Mouse (Mus musculus): ENCODE data around the gene Maats1. TPM values are rescaled to one million over a fixed set of nuclear protein-coding genes. Genes with fewer than 3 reads are reported as not detected.

Gene Maats1
- 1 to 10 TPM in 1 of 2 experiments, under 1 TPM in 1; 0.88 to 1.1 TPM for total RNA-seq (2021)

DNA sequence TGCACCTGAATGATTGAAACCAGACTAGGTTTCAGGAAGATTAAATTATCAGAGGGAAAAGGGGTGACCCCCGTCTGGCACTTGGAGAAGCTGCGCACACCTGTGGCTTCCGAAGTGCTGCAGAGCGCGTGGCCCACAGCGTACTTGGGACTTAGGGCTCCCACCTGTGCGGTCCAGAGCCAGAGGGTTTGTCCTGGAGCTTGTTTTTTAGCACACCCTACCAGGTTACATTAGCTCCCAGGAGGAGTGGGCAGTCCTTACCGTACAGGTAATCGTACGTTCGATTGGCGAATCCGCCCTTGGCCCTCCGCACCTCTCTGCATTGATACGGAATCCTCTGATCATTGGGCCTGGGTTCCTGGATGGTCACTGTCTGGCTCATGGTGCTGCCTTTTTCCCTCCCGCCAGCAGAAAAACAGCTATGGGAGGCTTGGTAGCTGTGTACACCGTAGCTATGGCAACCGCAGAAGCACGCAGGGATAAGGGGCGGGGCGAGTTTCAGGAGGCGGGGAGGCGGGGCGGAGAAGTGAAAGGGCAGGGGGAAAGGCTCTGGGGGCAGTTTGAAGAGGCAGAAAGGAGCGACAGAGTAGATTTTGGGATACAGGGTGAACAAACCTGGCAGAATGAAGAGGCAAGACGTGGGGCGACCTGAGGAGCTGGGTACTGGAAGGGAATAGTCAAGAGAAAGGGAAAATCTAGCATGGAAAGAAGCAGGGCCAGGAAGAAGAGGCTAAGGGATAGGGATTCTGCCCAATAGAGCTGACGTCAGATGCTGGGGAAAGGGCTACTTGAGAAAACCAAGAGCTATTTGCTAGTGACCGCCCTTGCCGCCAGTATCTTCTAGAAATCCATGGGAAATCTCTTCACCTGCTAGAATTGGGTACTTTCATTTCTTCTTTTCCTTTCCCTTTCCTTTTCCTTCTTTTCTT is at the start of gene Maats1:
Gene Maats1 (minus strand): TSS at position 748 of the 929 bp plus-strand sequence.
- DNase-seq (ENCODE audit: extremely low spot score in 1 of 2, low spot score in 2 of 2): peak; percentile 71 to 89
- intact Hi-C loops (cut with DNase I): no loop called here

DNA sequence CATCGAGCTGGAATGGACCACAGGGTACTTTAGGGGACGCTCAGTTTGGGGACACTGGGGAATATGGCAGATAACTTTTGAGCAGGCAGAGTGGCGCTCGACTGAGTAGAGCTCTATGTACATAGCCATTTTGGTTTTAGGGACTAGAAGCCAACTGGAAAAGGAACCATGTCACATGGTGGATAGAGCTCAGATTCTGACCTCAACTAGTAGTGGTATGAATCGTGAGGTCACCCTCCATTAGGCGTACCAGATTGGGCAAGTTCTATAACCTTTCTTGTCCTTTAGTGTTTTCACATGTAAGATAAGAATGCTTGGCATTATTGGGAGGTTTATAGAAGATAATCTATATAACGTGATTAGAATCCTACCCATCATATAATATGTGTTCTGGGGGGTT is 48.4 kb upstream of the Maats1 start:
- intact Hi-C loops (cut with DNase I): no loop called here
- DNase-seq (ENCODE audit: extremely low spot score in 1 of 2, low spot score in 2 of 2): no peak

DNA sequence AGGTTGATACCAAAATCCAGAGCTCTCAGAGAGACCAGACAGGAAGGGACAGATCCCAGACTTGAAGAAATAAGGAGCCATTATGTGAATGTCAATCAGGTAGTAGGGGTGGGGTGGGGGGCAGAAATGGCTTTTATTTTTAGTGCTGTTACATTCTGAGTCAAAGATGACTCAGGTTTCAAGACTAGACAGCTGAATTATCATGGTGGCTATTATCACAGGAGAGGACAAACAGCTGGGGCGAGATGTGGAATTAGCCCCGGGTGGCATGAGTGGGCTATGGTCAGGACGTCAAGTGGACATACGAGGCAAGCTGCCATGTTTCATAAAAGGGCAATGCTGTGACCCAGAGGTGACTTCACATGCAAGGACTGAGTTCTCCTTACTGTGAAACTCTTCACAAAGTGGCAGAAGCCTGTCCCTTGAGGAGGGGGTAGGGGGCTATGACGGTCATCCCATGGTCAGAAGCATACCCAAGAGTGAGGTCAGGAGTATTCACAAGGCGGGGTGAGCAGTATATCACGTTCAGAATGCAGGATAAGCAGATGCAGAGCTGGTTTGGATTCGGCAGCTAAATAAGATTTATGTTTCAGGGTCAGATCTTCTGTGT is 47.4 kb upstream of the Maats1 start:
- intact Hi-C loops (cut with DNase I): no loop called here
- no peak for DNase-seq (ENCODE audit: extremely low spot score in 1 of 2, low spot score in 2 of 2)

DNA sequence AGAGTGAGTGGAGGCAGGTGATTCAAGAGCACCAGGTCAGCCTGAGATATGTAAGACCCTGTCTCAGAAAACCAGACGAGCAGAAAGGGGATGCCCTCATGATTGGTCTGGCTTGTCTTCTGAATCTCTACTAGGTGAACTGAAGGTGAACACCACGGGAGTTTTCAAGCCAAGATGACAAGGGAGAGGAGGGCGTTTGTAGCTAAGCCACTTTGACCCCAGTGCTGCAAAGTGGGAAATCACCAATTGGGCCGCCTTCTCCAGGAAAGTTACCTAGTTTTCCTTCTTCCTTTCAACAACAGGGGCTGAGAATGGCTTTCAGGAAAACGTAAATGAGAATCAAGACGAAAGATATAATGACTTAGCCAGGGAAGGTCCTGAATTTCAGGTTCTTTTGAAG is 46.8 kb upstream of the Maats1 start:
- intact Hi-C loops (cut with DNase I): no loop called here
- DNase-seq (ENCODE audit: extremely low spot score in 1 of 2, low spot score in 2 of 2): no peak

DNA sequence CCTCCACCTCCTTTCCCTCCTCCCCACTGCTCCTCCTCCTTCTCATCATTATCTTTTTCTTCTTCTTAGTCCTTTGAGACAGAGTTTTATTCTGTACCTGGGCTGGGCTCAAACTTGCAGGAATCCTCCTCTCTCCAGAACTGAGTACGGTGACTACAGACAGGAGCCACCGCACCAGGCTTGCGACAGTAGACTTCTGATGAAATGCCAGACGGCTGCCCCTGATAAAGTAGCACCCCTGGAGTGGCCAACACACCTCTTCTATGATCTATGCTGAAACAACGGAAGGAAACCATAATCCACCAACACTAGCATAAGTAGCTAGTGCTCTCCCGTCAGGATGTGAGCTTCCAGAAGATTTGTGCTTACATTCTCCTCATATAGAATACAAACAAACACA is 45.4 kb upstream of the Maats1 start:
- DNase-seq (ENCODE audit: extremely low spot score in 1 of 2, low spot score in 2 of 2): no peak
- intact Hi-C loops (cut with DNase I): no loop called here

DNA sequence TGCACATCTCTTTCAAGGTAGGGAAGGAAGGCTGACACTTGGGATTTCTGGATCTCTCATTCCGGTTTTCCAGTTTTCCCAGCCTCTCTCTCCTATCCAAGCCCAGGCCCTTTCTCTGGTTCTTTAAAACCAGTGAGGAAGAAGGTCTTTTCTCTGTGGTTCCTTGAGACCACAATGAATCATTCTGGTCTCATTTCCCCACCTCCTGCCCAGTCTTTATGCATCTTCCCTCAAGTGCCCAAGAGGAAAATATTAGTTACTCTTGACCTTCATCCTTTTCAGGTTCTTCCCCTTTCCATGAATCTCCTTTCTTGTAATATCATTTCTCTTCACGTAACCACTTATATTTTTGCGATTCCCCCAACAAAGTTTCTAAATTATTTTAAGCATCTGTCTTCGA is 43.8 kb upstream of the Maats1 start:
- intact Hi-C loops (cut with DNase I): no loop called here
- DNase-seq (ENCODE audit: extremely low spot score in 1 of 2, low spot score in 2 of 2): no peak

DNA sequence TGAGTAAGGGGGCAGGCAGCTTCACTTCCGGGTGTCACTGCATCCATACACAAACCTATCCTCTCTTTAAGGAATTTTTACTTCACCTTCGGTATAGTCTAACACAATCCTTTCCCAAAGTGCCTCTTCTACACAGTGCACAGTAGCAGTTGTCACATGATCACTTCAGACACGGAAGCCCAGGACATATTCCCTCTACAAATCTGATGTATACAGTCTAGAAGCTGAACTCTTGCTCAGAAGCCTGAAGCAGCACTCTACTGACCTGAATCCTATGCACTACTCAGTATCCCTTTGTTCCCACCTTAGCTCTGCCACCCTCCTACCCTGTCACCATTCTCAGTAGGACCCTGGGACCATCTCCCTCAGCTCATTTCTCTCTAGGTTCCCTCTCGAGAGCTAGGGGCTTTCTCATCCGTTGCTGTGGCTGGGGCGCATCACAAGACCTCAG is 43.3 kb upstream of the Maats1 start:
- intact Hi-C loops (cut with DNase I): no loop called here
- no peak for DNase-seq (ENCODE audit: extremely low spot score in 1 of 2, low spot score in 2 of 2)

DNA sequence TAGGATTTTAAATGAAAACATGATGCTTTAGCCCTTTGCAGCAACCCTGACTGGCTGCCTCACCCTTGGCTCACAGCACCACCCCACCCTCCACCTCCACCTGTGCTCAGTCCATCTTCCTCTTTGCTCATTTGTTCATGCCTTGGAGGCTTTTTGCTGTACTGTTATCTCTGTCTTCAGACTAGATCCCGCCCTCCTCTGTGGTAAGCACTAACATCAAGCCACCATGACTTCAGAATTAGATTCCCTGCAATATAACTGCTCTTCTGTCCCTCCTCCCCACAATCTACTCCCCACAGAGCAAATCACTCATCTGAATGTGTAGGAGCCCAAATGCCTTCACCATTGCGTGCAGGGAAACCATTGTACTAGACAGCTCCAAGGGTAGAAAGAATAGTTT is 41.7 kb upstream of the Maats1 start:
- no peak for DNase-seq (ENCODE audit: extremely low spot score in 1 of 2, low spot score in 2 of 2)
- intact Hi-C loops (cut with DNase I): no loop called here

DNA sequence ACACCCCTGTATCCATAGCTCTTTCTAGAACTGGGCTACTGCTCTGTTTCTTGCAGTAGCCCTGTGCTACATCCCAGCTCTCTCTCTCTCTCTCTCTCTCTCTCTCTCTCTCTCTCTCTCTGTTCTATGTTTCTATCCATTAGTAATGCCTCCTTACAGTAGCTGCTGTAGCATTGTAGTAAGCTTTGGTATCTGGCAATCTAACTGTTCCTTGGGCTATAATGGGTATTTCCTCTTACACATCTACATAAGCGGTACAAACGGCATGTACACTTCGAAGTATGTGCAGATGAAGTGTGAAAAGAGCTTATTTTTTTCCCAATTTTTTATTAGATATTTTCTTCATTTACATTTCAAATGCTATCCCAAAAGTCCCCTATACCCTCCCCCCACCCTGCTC is 38.0 kb upstream of the Maats1 start:
- intact Hi-C loops (cut with DNase I): no loop called here
- no peak for DNase-seq (ENCODE audit: extremely low spot score in 1 of 2, low spot score in 2 of 2)

DNA sequence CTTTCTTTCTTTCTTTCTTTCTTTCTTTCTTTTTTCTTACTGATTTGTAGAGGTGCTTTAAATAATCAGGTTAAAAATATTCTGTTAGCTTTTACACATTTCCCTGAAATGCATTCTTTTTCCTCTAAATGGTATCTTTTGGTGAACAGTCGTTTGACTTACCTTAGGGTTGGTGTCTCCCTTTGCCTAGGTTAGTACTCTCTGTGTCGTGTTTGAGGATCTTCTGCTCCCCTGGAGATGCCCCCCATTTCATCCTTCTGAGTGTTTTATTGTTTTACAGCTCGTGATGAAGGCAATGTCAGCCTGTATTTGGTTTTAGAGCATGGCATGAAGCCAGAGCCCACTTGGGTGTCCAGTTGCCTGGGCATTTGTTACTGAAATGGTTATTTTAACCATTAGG is 37.5 kb upstream of the Maats1 start:
- DNase-seq (ENCODE audit: extremely low spot score in 1 of 2, low spot score in 2 of 2): no peak
- intact Hi-C loops (cut with DNase I): no loop called here

DNA sequence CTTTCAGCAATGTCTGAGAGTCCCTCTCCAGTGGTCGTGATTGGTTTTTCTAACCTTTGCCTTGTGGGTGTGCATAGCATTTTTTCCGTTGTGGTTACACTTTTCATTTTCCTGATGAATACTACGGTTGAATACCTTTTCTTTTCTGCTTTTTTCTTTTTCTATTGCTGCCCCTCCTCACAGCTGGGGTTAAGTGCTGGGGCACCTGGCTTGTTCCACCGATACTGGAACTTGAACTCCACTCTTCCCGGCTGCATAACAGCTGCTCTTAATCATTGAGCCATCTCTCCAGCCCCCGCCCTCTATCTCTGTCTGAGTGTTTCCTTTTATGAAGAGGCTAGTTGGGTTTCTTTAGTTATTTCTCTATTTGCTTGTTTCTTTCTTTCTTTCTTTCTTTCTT is 37.1 kb upstream of the Maats1 start:
- no peak for DNase-seq (ENCODE audit: extremely low spot score in 1 of 2, low spot score in 2 of 2)
- intact Hi-C loops (cut with DNase I): no loop called here

DNA sequence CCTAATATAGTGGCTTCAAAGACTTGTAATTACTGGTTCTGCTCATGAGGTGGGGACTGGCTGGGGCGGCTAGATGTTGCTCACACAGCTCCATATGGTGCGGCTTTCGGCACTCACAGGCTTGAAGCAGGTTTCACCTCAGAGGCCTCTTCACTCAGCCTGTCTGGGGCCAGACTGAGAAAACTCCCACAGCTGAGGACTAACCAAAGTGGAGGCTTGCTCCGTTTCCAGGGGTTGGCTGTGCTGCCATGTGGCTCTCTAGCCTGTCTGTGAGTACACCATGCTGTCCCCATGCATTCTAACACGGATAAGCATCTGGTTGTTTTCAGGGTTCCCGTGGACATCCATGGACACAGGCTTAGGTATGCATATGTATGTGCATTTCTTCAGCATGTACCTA is 36.6 kb upstream of the Maats1 start:
- intact Hi-C loops (cut with DNase I): no loop called here
- no peak for DNase-seq (ENCODE audit: extremely low spot score in 1 of 2, low spot score in 2 of 2)

DNA sequence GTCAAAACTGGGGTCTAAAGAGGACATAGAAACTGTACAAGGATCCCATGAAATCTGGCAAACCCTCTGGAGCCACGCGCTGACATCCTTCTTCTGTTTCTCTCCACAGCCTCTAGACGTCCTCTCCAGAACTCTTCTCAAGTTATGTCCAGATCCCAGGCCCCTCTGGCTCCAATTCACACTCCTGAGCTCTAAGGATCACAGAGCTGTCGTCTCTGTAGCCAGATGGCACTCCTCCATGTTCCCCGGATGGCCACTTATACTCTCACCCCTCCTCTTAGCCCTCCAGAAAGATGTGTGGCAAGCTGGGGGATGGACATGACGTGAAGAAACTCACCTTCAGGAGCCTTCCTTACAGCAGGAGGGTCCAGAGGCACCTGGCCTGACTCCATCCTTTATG is 35.6 kb upstream of the Maats1 start:
- DNase-seq (ENCODE audit: extremely low spot score in 1 of 2, low spot score in 2 of 2): no peak
- intact Hi-C loops (cut with DNase I): no loop called here

DNA sequence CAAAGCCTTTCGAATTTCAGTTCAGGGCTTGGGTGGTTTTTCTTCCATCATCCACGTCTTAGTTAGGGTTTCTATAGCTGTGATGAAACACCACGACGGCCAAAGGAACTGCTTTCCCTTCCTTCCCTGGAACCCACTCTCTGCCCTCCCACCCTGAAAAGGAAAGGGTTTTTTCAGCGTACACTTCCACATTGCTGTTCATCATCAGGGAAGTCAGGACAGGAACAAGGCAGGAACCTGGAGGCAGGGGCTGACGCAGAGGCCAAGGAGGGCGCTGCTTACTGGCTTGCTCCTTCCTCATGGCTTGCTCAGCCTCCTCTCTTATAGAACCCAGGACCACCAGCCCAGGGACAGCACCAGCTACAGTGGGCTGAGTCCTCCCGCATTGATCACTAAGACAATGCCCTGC is 34.9 kb upstream of the Maats1 start:
- no peak for DNase-seq (ENCODE audit: extremely low spot score in 1 of 2, low spot score in 2 of 2)
- intact Hi-C loops (cut with DNase I): no loop called here

DNA sequence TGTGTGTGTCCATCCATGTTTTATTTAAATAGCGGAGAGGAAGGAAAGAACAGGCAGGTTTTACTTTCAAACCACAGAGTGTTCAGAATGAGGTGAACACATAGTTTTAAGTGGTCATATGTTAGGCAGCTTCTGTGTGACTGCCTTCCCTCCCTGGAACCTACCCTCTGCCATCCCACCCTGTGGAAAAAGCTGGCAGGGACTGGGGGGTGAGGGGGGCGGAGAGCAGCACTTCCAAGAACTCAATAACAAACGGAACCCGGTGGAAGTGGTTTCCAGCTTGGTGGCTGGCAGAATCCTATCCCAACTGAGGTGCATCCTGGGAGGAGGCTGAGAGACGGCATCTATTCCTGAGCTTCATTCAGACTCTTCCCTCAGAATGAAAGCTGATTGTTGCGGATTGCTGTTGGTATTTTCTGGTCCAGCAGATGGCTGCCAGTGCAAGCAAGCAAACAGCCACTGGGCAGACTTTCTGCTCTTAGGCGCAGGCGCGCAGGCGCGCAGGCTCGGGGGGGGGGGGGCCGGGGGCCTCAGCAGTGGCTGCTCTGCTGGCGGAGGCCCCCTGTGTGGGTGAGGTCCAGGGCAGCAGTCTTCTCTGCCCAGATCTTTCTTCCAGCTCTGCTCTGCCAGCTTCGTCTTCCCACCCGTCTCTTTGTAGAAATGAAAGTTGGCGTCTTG is 34.4 kb upstream of the Maats1 start:
- intact Hi-C loops (cut with DNase I): no loop called here
- peak; percentile 58 to 72 for DNase-seq (ENCODE audit: extremely low spot score in 1 of 2, low spot score in 2 of 2)

DNA sequence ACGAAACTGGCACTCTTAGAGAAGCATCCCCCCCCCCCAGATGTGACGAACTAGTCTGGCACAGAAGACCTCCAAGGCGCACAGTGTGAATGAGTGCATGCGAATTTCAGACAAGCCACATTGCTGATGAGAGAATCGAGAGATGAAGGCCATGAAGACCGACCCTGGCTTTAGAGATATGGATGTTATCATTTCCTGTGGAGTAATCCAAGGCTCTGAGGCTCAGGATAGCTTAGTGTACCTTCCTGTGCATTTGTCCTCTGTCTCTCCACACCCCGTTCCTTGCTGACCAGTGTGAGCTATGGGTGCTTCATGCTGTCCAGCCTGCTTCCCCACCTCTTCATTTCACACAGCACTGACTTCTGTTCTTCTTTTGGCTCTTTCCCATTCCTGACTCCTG is 33.2 kb upstream of the Maats1 start:
- no peak for DNase-seq (ENCODE audit: extremely low spot score in 1 of 2, low spot score in 2 of 2)
- intact Hi-C loops (cut with DNase I): no loop called here

DNA sequence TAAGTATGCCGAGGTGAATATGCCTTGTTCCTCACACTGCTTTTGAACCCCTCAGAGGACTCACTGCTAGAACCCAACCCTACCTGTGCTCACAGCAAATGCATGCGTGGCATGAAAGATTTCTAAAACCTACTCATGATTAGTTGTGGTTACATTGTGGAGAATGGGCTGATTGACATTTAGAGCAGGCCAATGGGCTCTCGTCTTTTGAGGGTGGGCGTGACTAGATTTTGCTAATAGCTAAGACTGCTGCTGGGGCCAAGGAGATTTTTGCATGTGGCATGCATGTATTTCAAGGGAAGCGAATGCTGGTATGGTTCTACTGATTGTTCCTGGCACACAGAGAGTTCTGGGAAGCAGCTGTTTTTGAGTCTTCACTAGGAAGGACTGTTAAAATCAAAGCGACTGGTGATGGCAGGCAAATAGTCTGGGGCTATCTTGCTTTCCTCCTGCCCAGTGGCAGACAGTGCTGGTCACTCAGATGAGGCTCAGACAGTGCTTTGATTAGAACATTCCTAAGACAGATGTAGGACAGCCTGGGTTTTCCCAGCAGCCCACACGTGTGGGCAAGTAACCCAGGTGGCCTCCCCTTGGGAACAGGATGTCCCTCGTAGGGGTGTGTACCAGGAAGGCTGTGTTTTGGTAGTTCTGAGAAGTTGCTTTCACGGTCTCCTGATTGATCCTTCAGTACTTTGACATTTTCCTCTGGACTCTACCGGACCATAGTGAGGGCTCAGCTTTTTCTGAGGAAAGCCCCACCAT is 32.6 kb upstream of the Maats1 start:
- DNase-seq (ENCODE audit: extremely low spot score in 1 of 2, low spot score in 2 of 2): no peak
- intact Hi-C loops (cut with DNase I): no loop called here

DNA sequence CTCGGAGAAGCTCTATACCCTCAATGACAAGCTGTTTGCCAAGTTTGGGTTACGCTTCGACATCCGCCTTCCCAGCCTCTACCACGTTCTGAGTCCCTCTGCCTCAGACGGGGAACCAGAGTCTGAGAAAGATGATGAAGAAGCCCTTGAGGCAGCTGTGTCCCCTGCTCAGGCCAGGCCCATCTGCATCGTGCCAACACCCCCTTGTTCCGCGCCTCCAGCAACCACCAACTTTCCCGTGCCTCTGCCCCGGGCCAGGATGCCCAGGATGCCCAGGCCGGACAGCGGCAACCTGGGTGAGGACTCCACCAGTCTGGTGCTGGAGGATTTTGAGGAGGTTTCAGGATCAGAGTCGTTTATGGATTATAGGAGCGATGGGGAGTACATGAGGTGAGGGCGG is 32.0 kb upstream of the Maats1 start:
- intact Hi-C loops (cut with DNase I): no loop called here
- no peak for DNase-seq (ENCODE audit: extremely low spot score in 1 of 2, low spot score in 2 of 2)

DNA sequence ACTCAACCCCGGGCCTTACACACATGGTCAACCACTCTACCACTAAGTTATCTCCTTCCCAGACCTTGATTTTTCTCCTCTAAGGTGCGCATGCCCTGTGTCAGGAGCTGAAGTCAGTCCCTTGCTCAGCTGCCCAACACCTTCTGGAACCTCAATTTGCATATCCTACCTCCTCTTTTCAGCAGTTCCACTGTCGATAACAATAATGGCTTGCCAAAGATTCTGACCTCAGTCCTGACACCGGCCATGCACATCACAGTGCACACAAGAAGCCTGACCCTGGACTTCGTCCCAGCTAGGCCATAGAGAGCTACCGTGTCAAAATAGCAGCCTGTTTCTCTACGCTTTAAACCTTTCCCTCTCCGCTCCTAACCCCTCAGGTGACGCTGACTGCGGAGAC is 31.5 kb upstream of the Maats1 start:
- intact Hi-C loops (cut with DNase I): no loop called here
- no peak for DNase-seq (ENCODE audit: extremely low spot score in 1 of 2, low spot score in 2 of 2)

All from left cerebral cortex, postnatal 10 days (tissue).